Comparison of ENCODE assay signal across 14 mouse cellular contexts in genomic region chr1:96732366-96732765, GRCm38 (mm10).
"Had no signal": no experiment of that assay in that cellular context is flagged by ENCODE, and none has a peak within 500 bp of the region (broad histone marks: within the 10 kb centered on the region; RNA-seq: fewer than 3 reads in every experiment).

No protein-coding gene starts in this region.

- H3K9me3 ChIP-seq: limb, embryonic 13.5 days; midbrain, embryonic 15.5 days; neural tube, embryonic 12.5 days had no signal

- H3K27ac ChIP-seq: kidney, postnatal 0 days; limb, embryonic 13.5 days; liver, embryonic 14.5 days; midbrain, embryonic 15.5 days; neural tube, embryonic 12.5 days; stomach, postnatal 0 days had no signal

- H3K4me1 ChIP-seq: limb, embryonic 13.5 days; midbrain, embryonic 15.5 days; neural tube, embryonic 12.5 days had no signal

- H3K4me3 ChIP-seq: limb, embryonic 13.5 days; midbrain, embryonic 15.5 days; neural tube, embryonic 12.5 days had no signal

- H3K36me3 ChIP-seq: limb, embryonic 13.5 days; midbrain, embryonic 15.5 days; neural tube, embryonic 12.5 days had no signal

- H3K27me3 ChIP-seq: limb, embryonic 13.5 days; midbrain, embryonic 15.5 days; neural tube, embryonic 12.5 days had no signal

- ATAC-seq: lung, postnatal 0 days; midbrain, embryonic 15.5 days had no signal

- H3K9ac ChIP-seq: limb, embryonic 13.5 days; liver, embryonic 14.5 days; midbrain, embryonic 15.5 days; neural tube, embryonic 12.5 days had no signal

- DNase-seq: kidney, adult 11 months; kidney, adult 9 months; kidney, postnatal 36 days; layer of hippocampus, adult 9-11 months; layer of hippocampus, postnatal 36 days; left cerebral cortex, postnatal 4 days; thymus, postnatal 4 days had no signal

- H3K4me2 ChIP-seq: limb, embryonic 13.5 days; midbrain, embryonic 15.5 days; neural tube, embryonic 12.5 days had no signal
